Mouse (Mus musculus) heart, postnatal 10 days (tissue): ENCODE measurements around the gene March6. TPM values are rescaled to one million over a fixed set of nuclear protein-coding genes. Genes with fewer than 3 reads are reported as not detected.

ENCODE experiments used
- DNase-seq, 2 experiments: peaks; one replicate each; pipeline ENCODE4 v3.0.0; 2021
- intact Hi-C: fragments of 180-260 bp; cut with DNase I; formaldehyde crosslinking; loops from one replicate; pipeline ENCODE4 v1.15.1; 2025
- total RNA-seq, 2 experiments: library from RNA; stranded (reverse); gene quantifications; 2 replicates each; pipeline ENCODE4 v1.2.3; 2021

March6 gene
- total RNA-seq: 100 to 1,000 TPM; 100 to 109 TPM

- intact Hi-C loops: loop anchor here (2.0 to 5.0 kb wide), 5 partner anchors 36 to 306 kb away; partner anchors contain the start of genes Cct5, Cmbl, Dap and Fam173b
- DNase-seq: peak; percentile 90 to 91
These were observed at the start of gene March6 for GRCm38 (mm10) chr15:31530659-31531445. March6 (minus strand) TSS chr15:31531053.

- intact Hi-C loops: no loop called here
- DNase-seq: no peak
These were observed 45.2 kb upstream of the March6 start for GRCm38 (mm10) chr15:31576076-31576475.

GRCm38 (mm10) chr15:31573692-31574091 is 42.8 kb upstream of the March6 start:
- DNase-seq: no peak
- intact Hi-C loops: no loop called here

GRCm38 (mm10) chr15:31573287-31573686 is 42.4 kb upstream of the March6 start:
- intact Hi-C loops: no loop called here
- no peak for DNase-seq

GRCm38 (mm10) chr15:31571906-31572722 is 41.3 kb upstream of the March6 start:
- peak; percentile 50 to 54 for DNase-seq
- intact Hi-C loops: no loop called here

- intact Hi-C loops: no loop called here
- no peak for DNase-seq
These were observed 40.1 kb upstream of the March6 start for GRCm38 (mm10) chr15:31570959-31571358.

- DNase-seq: peak in 1 of 2 experiments; percentile 55
- intact Hi-C loops: loop anchor here (5.0 kb wide), 1 partner anchor 37 kb away; the partner anchor contains the start of gene March6
These were observed 38.6 kb upstream of the March6 start for GRCm38 (mm10) chr15:31569325-31570022.

GRCm38 (mm10) chr15:31568581-31568996 is 37.7 kb upstream of the March6 start:
- peak; percentile 70 to 82 for DNase-seq
- intact Hi-C loops: loop anchor here (5.0 kb wide), 1 partner anchor 36 kb away; the partner anchor contains the start of gene March6

GRCm38 (mm10) chr15:31567431-31567830 is 36.6 kb upstream of the March6 start:
- DNase-seq: no peak
- intact Hi-C loops: loop anchor here (5.0 kb wide), 1 partner anchor 35 kb away; the partner anchor contains the start of gene March6

- intact Hi-C loops: loop anchor here (5.0 kb wide), 1 partner anchor 33 kb away; the partner anchor contains the start of gene March6
- no peak for DNase-seq
These were observed 34.9 kb upstream of the March6 start for GRCm38 (mm10) chr15:31565786-31566185.

GRCm38 (mm10) chr15:31565184-31565583 is 34.3 kb upstream of the March6 start, which contains the start of gene Cmbl:
Cmbl (plus strand) TSS chr15:31565389.
- DNase-seq: no peak
- intact Hi-C loops: loop anchor here (5.0 kb wide), 1 partner anchor 33 kb away; the partner anchor contains the start of gene March6

- DNase-seq: peak in 1 of 2 experiments; percentile 22
- intact Hi-C loops: no loop called here
These were observed 33.0 kb upstream of the March6 start for GRCm38 (mm10) chr15:31563577-31564546.

GRCm38 (mm10) chr15:31562847-31563246 is 32.0 kb upstream of the March6 start:
- no peak for DNase-seq
- intact Hi-C loops: no loop called here

- intact Hi-C loops: no loop called here
- no peak for DNase-seq
These were observed 31.1 kb upstream of the March6 start for GRCm38 (mm10) chr15:31561976-31562375.

GRCm38 (mm10) chr15:31561390-31561789 is 30.5 kb upstream of the March6 start:
- intact Hi-C loops: no loop called here
- DNase-seq: no peak

- intact Hi-C loops: no loop called here
- no peak for DNase-seq
These were observed 24.0 kb upstream of the March6 start for GRCm38 (mm10) chr15:31554855-31555254.

GRCm38 (mm10) chr15:31550381-31550780 is 19.5 kb upstream of the March6 start:
- intact Hi-C loops: no loop called here
- DNase-seq: no peak

- DNase-seq: no peak
- intact Hi-C loops: no loop called here
These were observed 16.6 kb upstream of the March6 start for GRCm38 (mm10) chr15:31547421-31547820.

- no peak for DNase-seq
- intact Hi-C loops: no loop called here
These were observed 15.4 kb upstream of the March6 start for GRCm38 (mm10) chr15:31546291-31546690.
